Mouse (Mus musculus) neural tube, embryonic 14.5 days (tissue): Measurements from ENCODE around the gene Ero1lb. TPM values are rescaled to one million over a fixed set of nuclear protein-coding genes. Genes with fewer than 3 reads are reported as not detected.
"Not testable (repeated sequence)": the region's sequence is repeated elsewhere in the genome, so short reads cannot be mapped to it uniquely, and the experiment has no call there.

ENCODE experiments used
- ATAC-seq: fragments of 200-750 bp; cut with Nextera tagmentation; 2 replicates; pipeline ENCODE4 v1.8.0; 2017; ENCODE audit warnings: low read depth, mild to moderate bottlenecking, moderate TSS enrichment, moderate library complexity
- H3K27ac ChIP-seq: fragments of 300-500 bp; sonication (generic); 2 replicates; pipeline ENCODE4 v1.5.1; 2014; ENCODE audit warnings: low read depth, mild to moderate bottlenecking, control low read depth, low read length, moderate library complexity, mixed read lengths
- H3K27me3 ChIP-seq: fragments of 300-500 bp; sonication (generic); 2 replicates; pipeline ENCODE4 v1.6.1; 2014; ENCODE audit warnings: low read length; ENCODE audit not compliant: control insufficient read depth, insufficient read depth
- H3K36me3 ChIP-seq: fragments of 300-500 bp; sonication (generic); 2 replicates; pipeline ENCODE4 v1.6.1; 2014; ENCODE audit warnings: low read length, mixed read lengths; ENCODE audit not compliant: control insufficient read depth, insufficient read depth
- H3K4me1 ChIP-seq: fragments of 300-500 bp; sonication (generic); 2 replicates; pipeline ENCODE4 v1.6.1; 2014; ENCODE audit warnings: low read length; ENCODE audit not compliant: control insufficient read depth, insufficient read depth
- H3K4me2 ChIP-seq: fragments of 300-500 bp; sonication (generic); 2 replicates; pipeline ENCODE4 v1.6.1; 2014; ENCODE audit warnings: mild to moderate bottlenecking, low read depth, low read length, control low read depth
- H3K4me3 ChIP-seq: fragments of 300-500 bp; sonication (generic); 2 replicates; pipeline ENCODE4 v1.5.1; 2014; ENCODE audit warnings: low read depth, low read length, control low read depth, mixed read lengths
- H3K9ac ChIP-seq: fragments of 300-500 bp; sonication (generic); replicated peaks from 2 replicates; pipeline ENCODE4 v1.6.1; 2014; ENCODE audit warnings: low read depth, mild to moderate bottlenecking, control low read depth, low read length, mixed read lengths
- H3K9me3 ChIP-seq: fragments of 300-500 bp; sonication (generic); 2 replicates; pipeline ENCODE4 v1.6.1; 2016; ENCODE audit warnings: low read length; ENCODE audit not compliant: control insufficient read depth
- WGBS: fragments of 180-500 bp; shearing (Covaris S2); extraction: QIAGEN DNeasy Blood & Tissue Kit; methylation state at CpG from one replicate; pipeline ENCODE4 v1.1.7; 2014; 5-methylcytosine and 5-hydroxymethylcytosine counted together
- polyA plus RNA-seq: library from polyadenylated mRNA; unstranded; fragments of >200 nt; fragmentation: Nextera tagmentation; extraction: Ambion mirVana; gene quantifications from 2 replicates; pipeline ENCODE4 v1.2.1, GENCODE M21; 2014

Ero1lb gene
- polyA plus RNA-seq, 1 experiment from 2014 or later, result 20.5 TPM

DNA sequence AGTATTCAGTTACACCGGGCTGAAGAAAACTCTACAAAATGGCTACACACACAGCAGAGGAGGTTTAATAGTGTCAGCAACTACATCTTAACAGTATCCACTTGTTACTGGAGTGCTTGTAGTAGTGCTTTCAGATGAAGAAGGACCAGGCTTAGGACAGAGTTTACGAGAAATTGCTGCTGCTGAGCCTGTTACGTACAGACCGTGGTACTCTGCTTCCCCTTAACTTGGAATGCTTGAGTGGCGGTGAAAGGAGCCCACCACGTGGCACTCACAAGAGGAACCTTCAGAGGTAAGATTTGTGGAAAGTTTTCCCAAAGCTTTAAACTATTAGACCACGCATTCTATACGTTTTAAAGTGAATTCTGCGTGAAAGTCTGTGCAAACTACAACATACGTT is 49.3 kb downstream of the Ero1lb start:
- H3K4me1 ChIP-seq, H3K27me3 ChIP-seq, H3K4me3 ChIP-seq, H3K9me3 ChIP-seq, H3K27ac ChIP-seq, ATAC-seq, H3K9ac ChIP-seq, H3K36me3 ChIP-seq, H3K4me2 ChIP-seq: not testable (repeated sequence)
- whole genome bisulfite sequencing, result 94% methylated on average over 10 of the region's 10 CpGs

GRCm38 (mm10) chr13:12616489-12616888 is 50.8 kb downstream of the Ero1lb start:
- not testable (repeated sequence) for H3K27ac ChIP-seq, H3K36me3 ChIP-seq, ATAC-seq, H3K9me3 ChIP-seq, H3K4me2 ChIP-seq, H3K4me3 ChIP-seq, H3K4me1 ChIP-seq, H3K9ac ChIP-seq, H3K27me3 ChIP-seq
- WGBS, result 100% methylated on average over 3 of the region's 3 CpGs

- not testable (repeated sequence) for H3K9me3 ChIP-seq, H3K4me3 ChIP-seq, ATAC-seq, H3K4me1 ChIP-seq, H3K27me3 ChIP-seq, H3K4me2 ChIP-seq, H3K27ac ChIP-seq, H3K9ac ChIP-seq, H3K36me3 ChIP-seq
- 95% methylated on average over 8 of the region's 8 CpGs for WGBS
Observed at GRCm38 (mm10) chr13:12619808-12620207, 54.1 kb downstream of the Ero1lb start.

- H3K27me3 ChIP-seq, H3K4me3 ChIP-seq, H3K9ac ChIP-seq, H3K27ac ChIP-seq, H3K4me1 ChIP-seq, H3K4me2 ChIP-seq, H3K9me3 ChIP-seq, H3K36me3 ChIP-seq, ATAC-seq: not testable (repeated sequence)
- WGBS, result 90% methylated on average over 3 of the region's 3 CpGs
Observed at GRCm38 (mm10) chr13:12626061-12626460, 60.4 kb downstream of the Ero1lb start.

DNA sequence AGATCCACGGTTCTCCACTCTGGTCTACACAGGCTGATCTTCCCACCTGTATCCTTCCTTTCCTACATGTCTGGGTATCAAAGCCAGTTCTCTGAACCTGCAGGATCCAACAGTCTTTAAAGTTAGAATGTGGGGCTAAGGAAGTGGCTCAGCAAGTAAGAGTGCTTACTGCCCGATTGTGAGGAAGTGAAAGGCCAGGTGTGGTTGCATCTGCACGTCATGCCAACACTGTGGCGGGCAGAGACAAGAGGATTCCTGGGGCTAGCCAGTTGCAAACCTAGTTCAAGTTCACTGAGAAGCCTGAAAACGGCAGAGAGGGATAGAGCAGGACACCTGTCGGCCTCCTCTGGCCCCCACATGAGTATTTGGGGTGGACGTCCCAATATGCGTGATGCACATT is 62.1 kb downstream of the Ero1lb start:
- H3K9ac ChIP-seq, H3K9me3 ChIP-seq, H3K4me2 ChIP-seq, H3K27me3 ChIP-seq, H3K4me1 ChIP-seq, H3K36me3 ChIP-seq, ATAC-seq, H3K27ac ChIP-seq, H3K4me3 ChIP-seq: not testable (repeated sequence)
- WGBS, result 90% methylated on average over 8 of the region's 8 CpGs

- H3K27ac ChIP-seq, H3K36me3 ChIP-seq, H3K9me3 ChIP-seq, H3K9ac ChIP-seq, H3K27me3 ChIP-seq, ATAC-seq, H3K4me2 ChIP-seq, H3K4me1 ChIP-seq, H3K4me3 ChIP-seq: not testable (repeated sequence)
- 88% methylated on average over 5 of the region's 5 CpGs for WGBS
Observed at GRCm38 (mm10) chr13:12628181-12628580, 62.5 kb downstream of the Ero1lb start.

GRCm38 (mm10) chr13:12630252-12630651 is 64.6 kb downstream of the Ero1lb start:
- H3K4me1 ChIP-seq, H3K9ac ChIP-seq, H3K27ac ChIP-seq, ATAC-seq, H3K36me3 ChIP-seq, H3K4me2 ChIP-seq, H3K27me3 ChIP-seq, H3K9me3 ChIP-seq, H3K4me3 ChIP-seq: not testable (repeated sequence)
- WGBS, result 94% methylated on average over 5 of the region's 5 CpGs

DNA sequence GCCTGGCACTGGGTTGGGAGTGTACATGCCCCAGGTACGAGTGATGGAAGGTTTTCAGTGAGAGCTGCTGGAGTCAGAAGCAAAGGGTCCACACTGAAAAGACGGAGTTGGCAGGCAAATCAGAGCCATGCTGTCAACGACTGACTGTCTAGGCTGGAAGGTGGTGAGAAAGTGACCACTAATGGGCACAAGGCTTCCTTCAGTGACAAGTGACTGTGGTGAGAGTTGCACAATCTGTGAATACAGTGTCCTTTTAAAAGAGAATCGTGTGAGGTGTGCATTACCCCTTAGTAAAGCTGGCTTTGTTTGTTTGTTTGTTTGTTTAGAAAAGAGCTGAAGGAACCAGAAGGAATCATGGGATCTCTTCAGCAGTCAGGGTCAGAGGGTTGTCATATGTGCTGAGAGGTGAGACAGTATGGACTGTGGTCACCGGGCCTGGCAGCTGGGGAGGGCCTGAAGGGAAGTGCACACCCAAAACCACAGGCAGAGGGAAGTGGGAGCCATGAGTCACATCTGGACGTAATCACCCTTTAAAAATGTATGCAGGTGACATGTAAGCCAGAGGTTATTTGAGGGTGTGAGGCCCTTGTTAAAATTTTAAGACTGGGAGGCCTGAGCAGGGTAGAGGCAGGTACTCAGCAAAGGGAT is 69.4 kb downstream of the Ero1lb start:
- H3K27ac ChIP-seq, H3K9ac ChIP-seq, H3K27me3 ChIP-seq, H3K36me3 ChIP-seq, ATAC-seq, H3K9me3 ChIP-seq, H3K4me1 ChIP-seq, H3K4me2 ChIP-seq, H3K4me3 ChIP-seq: not testable (repeated sequence)
- 100% methylated on average over 1 of the region's 6 CpGs for WGBS

DNA sequence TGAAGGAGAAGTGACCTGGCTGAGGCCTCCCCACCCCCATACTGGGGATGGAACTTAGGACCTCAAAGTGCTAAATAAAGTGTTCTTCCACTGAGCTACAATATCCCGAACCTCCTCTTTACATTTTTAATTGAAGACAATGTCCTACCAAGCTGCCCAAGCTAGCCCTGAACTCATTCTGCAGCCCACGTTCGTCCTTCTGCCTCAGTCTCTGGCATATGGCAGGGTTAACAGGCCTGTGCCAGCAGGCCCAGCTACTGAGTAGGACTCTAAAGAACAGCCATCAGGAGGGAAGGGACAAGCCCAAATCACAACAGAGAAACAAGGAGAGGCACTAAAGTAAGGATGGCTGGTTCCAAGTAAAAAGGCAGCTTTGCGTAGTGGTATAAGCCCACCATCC is 77.1 kb downstream of the Ero1lb start:
- H3K4me3 ChIP-seq, ATAC-seq, H3K9ac ChIP-seq, H3K27ac ChIP-seq, H3K27me3 ChIP-seq, H3K36me3 ChIP-seq, H3K4me1 ChIP-seq, H3K9me3 ChIP-seq, H3K4me2 ChIP-seq: not testable (repeated sequence)
- WGBS, result 92% methylated on average over 3 of the region's 4 CpGs
